Mouse (Mus musculus) kidney, postnatal 10 days (tissue): ENCODE measurements around the gene A030014E15Rik.
"Not testable (repeated sequence)": the region's sequence is repeated elsewhere in the genome, so short reads cannot be mapped to it uniquely, and the experiment has no call there.

Source experiments
- DNase-seq: peaks from one replicate; pipeline ENCODE4 v3.0.0; 2021; ENCODE audit warnings: mixed read lengths

The A030014E15Rik gene

DNA sequence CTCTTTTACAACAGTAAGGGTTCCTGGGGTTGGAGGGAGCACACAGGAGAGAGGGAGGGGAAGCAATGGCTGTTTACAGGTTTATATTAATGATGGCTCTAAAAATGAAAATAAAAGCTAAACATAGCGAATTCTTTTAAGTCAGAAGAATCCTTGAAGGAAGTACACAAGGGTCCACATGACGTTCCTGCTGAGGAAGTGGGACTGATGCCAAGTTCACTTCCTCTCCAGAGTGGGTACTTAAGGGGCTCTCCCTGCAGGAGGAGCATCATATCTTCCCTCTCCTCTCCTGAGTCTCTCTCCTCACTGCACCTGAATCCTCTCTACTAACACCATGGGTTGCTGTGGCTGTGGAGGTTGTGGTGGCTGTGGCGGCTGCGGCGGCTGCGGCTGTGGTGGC, at the start of gene A030014E15Rik:
Gene A030014E15Rik (plus strand): TSS at position 268 of the 400 bp plus-strand sequence.
- peak; percentile 23 for DNase-seq

- DNase-seq, result no peak
Measured at GRCm38 (mm10) chr1:82879172-82879571, 45.5 kb upstream of the A030014E15Rik start.

DNA sequence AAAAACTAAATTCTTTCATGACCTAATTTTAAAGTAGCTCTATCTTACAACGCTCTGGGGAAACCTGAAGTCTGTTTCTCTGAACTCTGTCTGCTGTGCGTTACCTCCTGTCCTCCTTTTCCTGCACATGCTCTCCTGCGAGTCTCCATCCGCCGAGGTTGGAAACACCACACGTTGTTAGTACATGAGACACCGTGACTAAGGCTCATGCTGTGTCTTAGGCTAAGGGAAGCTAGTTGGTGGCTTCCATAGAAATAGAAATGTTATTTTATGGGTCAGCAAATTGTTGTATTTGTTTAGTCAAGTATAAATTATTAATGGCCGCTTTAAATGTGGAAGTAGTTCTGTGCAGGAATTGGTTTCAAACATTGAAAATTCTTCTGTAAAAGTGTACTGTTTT, 44.5 kb upstream of the A030014E15Rik start:
- DNase-seq, result no peak

- no peak for DNase-seq
Measured at GRCm38 (mm10) chr1:82893269-82893668, 31.4 kb upstream of the A030014E15Rik start.

GRCm38 (mm10) chr1:82900567-82900966, 24.1 kb upstream of the A030014E15Rik start:
- DNase-seq, result no peak

GRCm38 (mm10) chr1:82901201-82901600, 23.5 kb upstream of the A030014E15Rik start:
- no peak for DNase-seq

DNA sequence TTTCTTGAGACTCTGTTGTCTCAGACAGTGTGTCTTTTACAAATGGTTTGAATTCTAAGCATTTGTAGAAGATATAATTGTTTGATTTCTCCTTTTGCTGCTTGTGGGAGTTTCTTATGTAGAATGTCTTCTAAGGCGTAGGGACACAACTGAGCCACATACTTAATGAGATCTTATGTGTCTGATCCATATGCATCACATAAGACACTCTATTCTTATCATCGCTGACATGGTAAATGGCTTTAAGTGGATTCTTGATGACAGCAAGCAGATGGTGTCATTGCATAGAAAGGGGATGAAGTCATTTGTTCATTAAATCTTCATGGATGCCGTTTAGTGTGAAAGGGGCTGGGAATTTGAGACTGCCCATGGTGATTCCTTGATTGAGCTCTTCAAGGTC, 18.8 kb upstream of the A030014E15Rik start:
- DNase-seq, result no peak

- no peak for DNase-seq
Measured at GRCm38 (mm10) chr1:82913025-82913424, 11.7 kb upstream of the A030014E15Rik start, which contains the start of gene A030005L19Rik. A030005L19Rik (plus strand) TSS chr1:82913325.

GRCm38 (mm10) chr1:82913434-82913833, 11.3 kb upstream of the A030014E15Rik start:
- not testable (repeated sequence) for DNase-seq

DNA sequence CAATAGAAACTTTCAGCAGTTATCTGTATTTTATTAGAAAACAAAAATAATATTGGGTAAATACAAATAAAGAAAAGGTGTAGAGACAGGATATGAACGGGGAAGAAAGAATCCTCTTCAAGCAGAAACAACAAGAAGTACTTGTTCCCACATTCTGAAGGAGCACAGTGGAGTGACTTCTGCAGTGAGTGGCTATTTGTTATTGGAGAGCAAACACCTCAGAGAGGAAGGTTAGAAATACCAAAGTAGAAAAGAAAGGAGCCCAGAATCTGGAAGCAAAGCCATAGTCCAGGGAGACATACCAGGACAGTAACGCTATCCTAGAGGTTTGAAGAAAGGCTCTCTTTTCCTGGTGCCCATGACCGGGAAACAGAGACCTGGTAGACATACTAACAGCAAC, 5.8 kb downstream of the A030014E15Rik start:
- DNase-seq, result not testable (repeated sequence)

GRCm38 (mm10) chr1:82931326-82931725, 6.6 kb downstream of the A030014E15Rik start, which contains the start of gene Gm6217:
Gm6217 (minus strand) TSS chr1:82931399.
- DNase-seq, result not testable (repeated sequence)

GRCm38 (mm10) chr1:82938666-82939065, 13.9 kb downstream of the A030014E15Rik start:
- DNase-seq, result no peak

DNA sequence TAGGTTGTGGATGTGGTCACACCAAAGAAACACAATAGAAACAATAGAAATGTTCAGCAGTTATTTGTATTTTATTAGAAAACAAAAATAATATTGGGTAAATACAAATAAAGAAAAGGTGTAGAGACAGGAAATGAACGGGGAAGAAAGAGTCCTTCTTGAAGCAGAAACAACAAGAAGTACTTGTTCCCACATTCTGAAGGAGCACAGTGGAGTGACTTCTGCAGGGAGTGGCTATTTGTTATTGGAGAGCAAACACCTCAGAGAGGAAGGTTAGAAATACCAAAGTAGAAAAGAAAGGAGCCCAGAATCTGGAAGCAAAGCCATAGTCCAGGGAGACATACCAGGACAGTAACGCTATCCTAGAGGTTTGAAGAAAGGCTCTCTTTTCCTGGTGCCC, 17.8 kb downstream of the A030014E15Rik start:
- not testable (repeated sequence) for DNase-seq

DNA sequence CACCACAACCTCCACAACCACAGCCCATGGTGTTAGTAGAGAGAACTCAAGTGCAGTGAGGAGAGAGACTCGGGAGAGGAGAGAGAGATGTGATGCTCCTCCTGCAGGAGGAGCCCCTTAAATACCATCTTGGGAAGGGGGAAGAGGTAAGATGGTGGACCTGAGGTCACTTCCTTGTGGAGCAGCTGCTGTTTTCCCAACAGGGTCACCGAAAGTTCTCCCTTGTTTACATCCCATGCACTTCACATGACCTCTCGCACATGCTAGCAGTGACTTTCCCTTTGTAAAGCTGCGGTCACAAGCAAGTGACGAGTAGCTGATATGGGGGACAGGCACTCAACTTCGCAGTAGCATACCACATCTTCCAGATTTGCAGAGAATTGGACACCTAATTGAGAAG, 18.6 kb downstream of the A030014E15Rik start, which contains the start of gene A030003K21Rik:
Gene A030003K21Rik (minus strand): TSS at position 94 of the 400 bp plus-strand sequence.
- DNase-seq, result not testable (repeated sequence)

DNA sequence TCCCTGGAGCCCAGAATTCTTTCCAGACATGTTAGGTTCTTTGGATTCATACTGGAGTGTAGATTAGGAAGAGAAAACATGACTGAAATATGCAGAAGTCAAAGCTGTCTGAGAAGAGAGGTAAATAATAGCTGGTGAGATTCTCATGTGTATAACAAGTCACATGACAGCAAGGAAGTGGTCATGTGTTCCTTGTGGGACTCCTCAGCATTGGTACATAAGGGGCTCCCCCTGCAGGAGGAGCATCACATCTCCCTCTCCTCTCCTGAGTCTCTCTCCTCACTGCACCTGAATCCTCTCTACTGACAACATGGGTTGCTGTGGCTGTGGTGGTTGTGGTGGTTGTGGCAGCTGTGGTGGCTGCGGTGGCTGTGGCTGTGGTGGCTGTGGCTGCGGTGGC, 21.3 kb downstream of the A030014E15Rik start:
- DNase-seq, result not testable (repeated sequence)

DNA sequence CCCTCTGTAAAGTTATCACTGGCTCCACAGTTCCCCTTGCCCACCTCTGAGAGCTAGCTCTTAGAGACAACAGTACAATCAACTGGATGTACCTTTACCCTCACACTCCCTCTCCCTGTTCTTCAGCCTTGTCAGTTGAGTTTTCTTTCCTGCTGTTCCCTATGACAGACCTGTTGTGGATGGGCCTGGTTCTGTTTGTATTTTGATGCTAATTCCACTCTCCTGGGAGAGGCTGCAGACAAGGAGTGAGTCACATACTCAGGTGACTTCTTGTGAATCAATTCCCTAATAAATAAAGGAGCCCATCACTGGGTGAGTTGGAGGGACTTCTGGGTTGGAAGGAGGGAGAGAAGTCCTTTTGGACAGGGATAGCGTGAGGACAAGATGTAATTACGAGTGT, 23.9 kb downstream of the A030014E15Rik start:
- DNase-seq, result no peak

DNA sequence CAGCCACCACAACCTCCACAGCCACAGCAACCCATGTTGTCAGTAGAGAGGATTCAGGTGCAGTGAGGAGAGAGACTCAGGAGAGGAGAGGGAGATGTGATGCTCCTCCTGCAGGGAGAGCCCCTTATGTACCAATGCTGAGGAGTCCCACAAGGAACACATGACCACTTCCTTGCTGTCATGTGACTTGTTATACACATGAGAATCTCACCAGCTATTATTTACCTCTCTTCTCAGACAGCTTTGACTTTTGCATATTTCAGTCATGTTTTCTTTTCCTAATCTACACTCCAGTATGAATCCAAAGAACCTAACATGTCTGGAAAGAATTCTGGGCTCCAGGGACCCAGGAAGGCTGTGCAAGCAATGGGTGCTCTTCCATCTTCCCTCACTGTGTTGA, 31.2 kb downstream of the A030014E15Rik start, which contains the start of gene Gm7544:
Gene Gm7544 (minus strand): TSS at position 101 of the 400 bp plus-strand sequence.
- DNase-seq, result not testable (repeated sequence)

GRCm38 (mm10) chr1:82959870-82960385, 35.2 kb downstream of the A030014E15Rik start, which contains the start of gene Gm47955:
Gm47955 (plus strand) TSS chr1:82960286.
- no peak for DNase-seq

- no peak for DNase-seq
Measured at GRCm38 (mm10) chr1:82966413-82966812, 41.7 kb downstream of the A030014E15Rik start.

DNA sequence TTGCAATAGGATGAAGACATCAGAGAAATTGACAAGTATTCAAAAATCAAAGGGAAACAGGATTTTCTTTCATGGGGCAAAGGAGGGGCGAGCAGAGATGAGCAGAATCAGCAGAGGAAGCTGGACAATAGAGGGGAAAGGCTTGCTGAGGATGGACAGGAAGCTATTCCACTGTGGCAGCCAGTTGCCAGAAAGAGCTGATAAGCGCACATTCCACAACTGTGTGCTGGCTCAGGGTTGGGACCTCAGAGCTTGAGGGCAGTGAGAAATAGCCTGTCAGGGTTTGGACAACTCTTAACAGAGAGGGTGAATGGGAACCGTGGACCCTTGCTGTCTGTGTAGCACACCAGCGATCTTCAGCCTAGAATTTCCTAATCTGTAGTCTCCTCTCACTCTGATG, 47.3 kb downstream of the A030014E15Rik start:
- peak; percentile 49 for DNase-seq

GRCm38 (mm10) chr1:82973244-82973643, 48.5 kb downstream of the A030014E15Rik start:
- DNase-seq, result peak; percentile 19

DNA sequence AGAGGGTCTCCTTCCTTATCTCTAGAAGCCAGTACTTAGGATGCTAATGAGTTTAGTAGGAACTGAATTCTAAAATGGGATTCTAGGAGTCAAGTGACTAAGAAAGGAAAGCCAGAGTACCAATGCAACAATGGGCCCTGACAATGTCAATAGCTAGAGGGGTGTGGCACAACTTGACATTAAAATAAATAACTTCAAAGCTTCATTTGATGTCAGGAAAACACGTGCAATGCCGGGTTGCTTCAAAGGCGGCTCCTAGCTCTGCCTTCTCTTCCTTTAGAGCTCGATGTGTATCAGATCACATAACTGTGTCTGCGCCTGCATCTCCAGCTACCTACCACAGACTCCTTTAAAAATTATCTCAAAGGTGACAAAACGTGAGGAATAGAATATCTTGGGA, 49.2 kb downstream of the A030014E15Rik start:
- DNase-seq, result no peak

GRCm38 (mm10) chr1:82974342-82974741, 49.6 kb downstream of the A030014E15Rik start:
- DNase-seq, result peak; percentile 21
